Mouse (Mus musculus) neural tube, embryonic 12.5 days (tissue): ENCODE results near the gene Fthl17f. TPM values are rescaled to one million over a fixed set of nuclear protein-coding genes. Genes with fewer than 3 reads are reported as not detected.
"Not testable (repeated sequence)": the region's sequence is repeated elsewhere in the genome, so short reads cannot be mapped to it uniquely, and the experiment has no call there.

Source experiments
- ATAC-seq: fragments of 200-750 bp; cut with Nextera tagmentation; 2 replicates; pipeline ENCODE4 v1.8.0; 2017; ENCODE audit warnings: low read depth, mild to moderate bottlenecking, moderate TSS enrichment, moderate library complexity; ENCODE audit not compliant: low FRiP score
- H3K27ac ChIP-seq: fragments of 300-500 bp; sonication (generic); 2 replicates; pipeline ENCODE4 v1.5.1; 2016
- H3K27me3 ChIP-seq: fragments of 300-500 bp; sonication (generic); replicated peaks from 2 replicates; pipeline ENCODE4 v1.6.1; 2016; ENCODE audit warnings: mild to moderate bottlenecking
- H3K36me3 ChIP-seq: fragments of 300-500 bp; sonication (generic); 2 replicates; pipeline ENCODE4 v1.6.1; 2016; ENCODE audit warnings: mild to moderate bottlenecking
- H3K4me1 ChIP-seq: fragments of 300-500 bp; sonication (generic); 2 replicates; pipeline ENCODE4 v1.6.1; 2016
- H3K4me2 ChIP-seq: fragments of 300-500 bp; sonication (generic); replicated peaks from 2 replicates; pipeline ENCODE4 v1.6.1; 2016; ENCODE audit warnings: mild to moderate bottlenecking
- H3K4me3 ChIP-seq: fragments of 300-500 bp; sonication (generic); 2 replicates; pipeline ENCODE4 v1.5.1; 2016
- H3K9ac ChIP-seq: fragments of 300-500 bp; sonication (generic); 2 replicates; pipeline ENCODE4 v1.6.1; 2016; ENCODE audit warnings: mild to moderate bottlenecking
- H3K9me3 ChIP-seq: fragments of 300-500 bp; sonication (generic); 2 replicates; pipeline ENCODE4 v1.6.1; 2016; ENCODE audit warnings: mild to moderate bottlenecking
- whole genome bisulfite sequencing: fragments of 180-500 bp; shearing (Covaris S2); methylation state at CpG from one replicate; pipeline ENCODE4 v1.1.7; 2016; 5-methylcytosine and 5-hydroxymethylcytosine counted together
- polyA plus RNA-seq: library from polyadenylated mRNA; unstranded; fragments of >200 nt; fragmentation: Nextera tagmentation; extraction: Ambion mirVana; gene quantifications from 2 replicates; pipeline ENCODE4 v1.2.1, GENCODE M21; 2016

Gene Fthl17f
- not detected in 2 replicates for polyA plus RNA-seq

GRCm38 (mm10) chrX:9062715-9063114 lies at the start of gene Fthl17f:
Gene Fthl17f, plus strand, starts transcription at chrX:9063015.
- not testable (repeated sequence) for H3K4me1 ChIP-seq, H3K4me2 ChIP-seq, H3K27me3 ChIP-seq, H3K27ac ChIP-seq, H3K36me3 ChIP-seq, ATAC-seq, H3K4me3 ChIP-seq, H3K9ac ChIP-seq, H3K9me3 ChIP-seq
- 92% methylated on average over 11 of the region's 11 CpGs for WGBS

DNA sequence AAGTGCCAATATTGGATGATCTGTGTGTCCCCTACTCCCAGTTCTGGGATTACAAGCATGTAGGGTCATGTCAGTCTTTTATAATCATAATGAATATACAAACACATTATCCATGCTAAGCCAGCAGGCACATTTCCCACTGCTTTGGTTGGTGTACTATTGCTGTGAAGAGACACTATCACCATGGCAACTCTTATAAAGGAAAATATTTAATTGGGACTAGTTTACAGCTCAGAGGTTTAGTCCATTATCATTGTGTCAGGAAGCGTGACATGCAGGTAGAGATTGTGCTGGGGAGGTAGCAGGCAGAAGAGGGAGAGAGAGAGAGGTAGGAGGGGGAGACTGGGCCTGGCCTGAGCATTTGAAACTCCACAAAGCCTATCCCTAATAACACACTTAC lies 46.7 kb upstream of the Fthl17f start:
- no peaks in the 10 kb centered on the region for H3K4me1 ChIP-seq
- H3K4me2 ChIP-seq: no peak overlapping the region
- no peak overlapping the region for H3K27ac ChIP-seq
- no peak overlapping the region for H3K4me3 ChIP-seq
- H3K36me3 ChIP-seq: no peaks in the 10 kb centered on the region
- H3K9ac ChIP-seq: no peak overlapping the region
- no peaks in the 10 kb centered on the region for H3K27me3 ChIP-seq
- no peak for ATAC-seq
- H3K9me3 ChIP-seq: 0 out of 2 replicates have a peak, but pooled peaks cover 3% of the 10 kb centered on the region
- 61% methylated on average over 1 of the region's 1 CpGs for WGBS

GRCm38 (mm10) chrX:9019481-9019880 lies 43.3 kb upstream of the Fthl17f start:
- Histone ChIP-seq H3K36me3 (no peaks in the 10 kb centered on the region), H3K4me1 (no peaks in the 10 kb centered on the region), H3K27ac (no peak overlapping the region), H3K9me3 (0 out of 2 replicates have a peak, but pooled peaks cover 3% of the 10 kb centered on the region), H3K4me2 (no peak overlapping the region), H3K9ac (no peak overlapping the region), H3K27me3 (no peaks in the 10 kb centered on the region), H3K4me3 (no peak overlapping the region)
- 68% methylated on average over 10 of the region's 10 CpGs for WGBS
- no peak for ATAC-seq

- not testable (repeated sequence) for H3K9ac ChIP-seq, ATAC-seq, H3K36me3 ChIP-seq, H3K9me3 ChIP-seq, H3K4me1 ChIP-seq, H3K27me3 ChIP-seq, H3K4me2 ChIP-seq, H3K27ac ChIP-seq, H3K4me3 ChIP-seq
- no CpG with 5 or more reads among the region's 10 CpGs for WGBS
These were observed 29.6 kb upstream of the Fthl17f start, which contains the start of gene Fthl17e for GRCm38 (mm10) chrX:9033193-9033592. Gene Fthl17e, plus strand, starts transcription at chrX:9033493.

GRCm38 (mm10) chrX:9041611-9042010 lies 21.2 kb upstream of the Fthl17f start:
- 45% methylated on average over 3 of the region's 4 CpGs for WGBS
- not testable (repeated sequence) for ATAC-seq, H3K27me3 ChIP-seq, H3K9ac ChIP-seq, H3K4me2 ChIP-seq, H3K36me3 ChIP-seq, H3K4me1 ChIP-seq, H3K27ac ChIP-seq, H3K9me3 ChIP-seq, H3K4me3 ChIP-seq

- H3K27me3 ChIP-seq, H3K9ac ChIP-seq, H3K4me3 ChIP-seq, H3K36me3 ChIP-seq, H3K4me1 ChIP-seq, H3K4me2 ChIP-seq, ATAC-seq, H3K9me3 ChIP-seq, H3K27ac ChIP-seq: not testable (repeated sequence)
- WGBS: 28% methylated on average over 9 of the region's 9 CpGs
These were observed 1.9 kb upstream of the Fthl17f start for GRCm38 (mm10) chrX:9060952-9061351.

DNA sequence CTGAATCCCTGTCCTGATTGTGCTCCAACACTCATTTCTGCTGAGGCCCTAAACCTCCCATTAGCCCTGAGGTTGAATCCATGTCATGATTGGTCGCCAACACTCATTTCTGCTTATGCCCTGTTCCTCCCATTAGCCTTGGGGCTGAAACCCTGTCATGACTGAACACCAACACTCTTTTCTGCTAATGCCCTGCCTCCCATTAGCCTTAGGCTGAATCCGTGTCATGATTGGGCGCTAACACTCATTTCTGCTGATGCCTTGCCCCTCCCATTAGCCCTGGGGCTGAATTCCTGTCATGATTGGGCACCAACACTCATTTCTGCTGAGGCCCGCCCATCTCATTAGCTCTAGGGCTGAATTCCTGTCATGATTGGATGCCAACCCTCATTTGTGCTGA lies 714 bp upstream of the Fthl17f start:
- H3K27ac ChIP-seq: no peak overlapping the region
- ATAC-seq: no peak
- no peaks in the 10 kb centered on the region for H3K4me1 ChIP-seq
- no peak overlapping the region for H3K4me3 ChIP-seq
- no peaks in the 10 kb centered on the region for H3K27me3 ChIP-seq
- H3K9ac ChIP-seq: no peak overlapping the region
- H3K4me2 ChIP-seq: no peak overlapping the region
- no peaks in the 10 kb centered on the region for H3K9me3 ChIP-seq
- no peaks in the 10 kb centered on the region for H3K36me3 ChIP-seq
- WGBS: 93% methylated on average over 4 of the region's 4 CpGs

DNA sequence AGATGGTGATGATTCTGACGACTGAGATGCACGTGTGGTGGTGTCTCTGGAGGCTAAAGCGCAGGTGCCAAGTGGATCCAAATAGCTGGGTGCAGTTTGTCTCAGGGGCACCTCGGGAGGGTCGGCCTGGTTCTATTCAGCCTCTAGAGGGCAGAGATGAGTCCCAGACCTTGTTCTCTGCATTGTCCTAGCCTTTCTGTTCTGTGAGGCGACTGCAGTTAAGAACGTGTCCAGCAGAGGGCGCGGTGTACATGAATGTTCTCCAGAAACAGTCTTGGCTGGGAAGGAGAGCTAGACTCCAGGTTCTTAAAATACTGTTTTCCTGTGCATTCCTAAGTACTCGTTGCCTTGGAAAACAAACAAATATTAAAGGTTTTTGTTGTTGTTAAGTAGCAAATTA lies 14.9 kb downstream of the Fthl17f start:
- H3K27ac ChIP-seq, H3K4me1 ChIP-seq, H3K36me3 ChIP-seq, ATAC-seq, H3K9me3 ChIP-seq, H3K27me3 ChIP-seq, H3K4me2 ChIP-seq, H3K9ac ChIP-seq, H3K4me3 ChIP-seq: not testable (repeated sequence)
- WGBS: 20% methylated on average over 8 of the region's 10 CpGs

GRCm38 (mm10) chrX:9095066-9095465 lies 32.3 kb downstream of the Fthl17f start:
- ATAC-seq, H3K27ac ChIP-seq, H3K4me1 ChIP-seq, H3K4me2 ChIP-seq, H3K9ac ChIP-seq, H3K27me3 ChIP-seq, H3K9me3 ChIP-seq, H3K4me3 ChIP-seq, H3K36me3 ChIP-seq: not testable (repeated sequence)

DNA sequence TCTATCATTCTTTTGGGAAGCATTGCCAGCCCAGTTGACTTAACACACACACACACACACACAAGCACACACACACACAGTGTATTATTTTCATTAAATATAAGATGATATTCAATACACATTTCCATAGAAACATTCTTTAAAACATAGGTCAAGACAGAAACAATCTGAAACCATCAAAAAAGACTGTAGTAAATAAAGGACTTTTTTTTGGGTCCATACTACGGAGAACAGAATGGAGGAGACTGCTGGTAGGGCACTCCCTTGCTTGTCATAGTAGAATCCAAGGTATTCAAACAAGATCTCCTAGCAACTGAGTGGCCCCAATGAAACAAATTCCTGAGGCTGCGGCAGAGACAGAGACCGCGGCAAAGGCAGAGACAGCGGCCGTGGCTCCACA lies 41.4 kb downstream of the Fthl17f start, which contains the start of gene 4930402K13Rik:
TSS of gene 4930402K13Rik (plus strand) at position 301 of the 400 bp plus-strand sequence.
- Histone ChIP-seq H3K4me1 (no peaks in the 10 kb centered on the region), H3K27ac (no peak within 1 kb of the TSS), H3K9ac (no peak within 1 kb of the TSS), H3K27me3 (no peaks in the 10 kb centered on the region), H3K4me3 (no peak within 1 kb of the TSS), H3K4me2 (no peak within 1 kb of the TSS), H3K36me3 (no peaks in the 10 kb centered on the region), H3K9me3 (no peaks in the 10 kb centered on the region)
- ATAC-seq: no peak
- WGBS: 80% methylated on average over 6 of the region's 6 CpGs

DNA sequence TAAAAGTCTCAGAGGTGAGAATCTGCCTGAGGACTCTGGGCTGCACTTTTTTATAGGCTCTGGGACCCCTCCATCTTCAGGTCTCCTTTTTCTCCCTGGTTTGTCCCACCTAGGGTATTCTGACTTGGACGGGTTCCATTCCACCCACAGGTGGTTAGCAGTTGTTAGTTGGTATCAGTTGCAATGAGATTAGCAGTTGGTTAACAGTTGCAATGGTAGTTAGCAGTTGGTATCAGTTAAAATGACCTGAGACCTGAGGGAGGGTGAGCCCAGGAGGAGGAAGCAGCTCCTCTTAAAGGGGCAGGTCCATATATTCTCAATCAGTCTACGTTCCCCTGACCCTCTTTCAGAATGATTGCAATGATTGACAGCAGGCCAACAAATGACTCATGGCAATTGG lies 47.6 kb downstream of the Fthl17f start:
- no peak overlapping the region for H3K27ac ChIP-seq
- no peak for ATAC-seq

More for the DNA sequence above, 47.6 kb downstream of the Fthl17f start:
- H3K4me2 ChIP-seq: no peak overlapping the region
- H3K9ac ChIP-seq: no peak overlapping the region
- H3K4me1 ChIP-seq: no peaks in the 10 kb centered on the region
- H3K36me3 ChIP-seq: no peaks in the 10 kb centered on the region
- no peaks in the 10 kb centered on the region for H3K9me3 ChIP-seq
- H3K4me3 ChIP-seq: no peak overlapping the region
- H3K27me3 ChIP-seq: no peaks in the 10 kb centered on the region
- 56% methylated on average over 2 of the region's 2 CpGs for WGBS
